Mouse (Mus musculus) thymus, adult 2 months (tissue): ENCODE measurements around the gene Calm3.

ENCODE experiments used
- CTCF ChIP-seq: fragments of 200-500 bp; IDR thresholded peaks from 2 replicates; pipeline ENCODE4 v1.5.1; 2012; ENCODE audit warnings: mild to moderate bottlenecking, control low read depth, low read length, moderate library complexity, borderline replicate concordance; ENCODE audit not compliant: control insufficient read depth, poor library complexity, insufficient read depth; ENCODE audit errors: extremely low read depth
- POLR2A ChIP-seq: fragments of 200-500 bp; IDR thresholded peaks from 2 replicates; pipeline ENCODE4 v1.6.1; 2012; ENCODE audit warnings: mild to moderate bottlenecking, low read length, control low read depth, moderate library complexity; ENCODE audit not compliant: control insufficient read depth, poor library complexity, insufficient read depth; ENCODE audit errors: extremely low read depth

DNA sequence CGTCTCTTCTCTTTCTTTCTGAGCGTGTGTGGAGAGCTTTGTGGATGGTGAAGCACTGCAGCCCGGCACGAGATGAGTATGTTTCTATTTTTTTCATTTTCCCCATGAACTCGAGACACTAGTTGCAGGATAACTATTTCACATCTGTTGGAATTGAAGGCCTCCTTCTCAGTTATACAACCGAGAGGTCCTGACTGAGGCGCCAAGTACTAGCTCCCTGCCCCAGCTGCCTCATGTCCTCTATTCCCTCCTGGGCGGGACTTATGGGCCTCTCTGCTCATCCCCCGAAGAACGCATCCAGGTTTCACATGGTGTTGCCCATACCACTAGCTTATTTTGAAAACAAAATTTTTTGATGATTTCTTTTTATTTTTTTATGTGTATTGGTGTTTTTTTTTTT lies 28.4 kb downstream of the Calm3 start:
- no peak for TF ChIP-seq CTCF
- no peak for TF ChIP-seq POLR2A
